Mouse (Mus musculus): ENCODE measurements at regions not wholly inside any gene's neighbourhood (a gene's known extent, or its start where the extent isn't known, plus 50 kb on each side); places are given as distances from the start of the nearest gene placed in this dataset.

DNA sequence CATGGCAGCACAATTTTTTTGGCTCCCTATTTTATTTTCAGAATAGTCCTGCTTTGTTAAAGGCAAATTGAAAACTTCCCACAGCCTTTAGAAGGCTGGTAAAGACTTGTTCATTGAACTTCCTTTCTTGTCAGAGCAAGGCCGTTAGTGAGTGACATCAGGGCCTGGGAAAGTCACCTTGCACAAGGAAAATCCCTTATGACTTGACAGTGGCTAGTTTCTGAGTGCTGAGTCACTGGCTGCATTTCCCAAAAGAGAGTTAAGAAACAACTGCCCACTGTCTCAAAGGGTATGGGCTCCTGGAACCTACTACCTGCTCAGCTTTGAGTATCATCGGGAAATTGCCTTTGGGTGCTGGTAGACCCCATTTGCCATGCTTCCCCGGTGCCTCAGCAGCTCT is 89.2 kb upstream of the Marcks start:
- no peak for DNase-seq (ENCODE audit: low spot score in 2 of 2)

DNA sequence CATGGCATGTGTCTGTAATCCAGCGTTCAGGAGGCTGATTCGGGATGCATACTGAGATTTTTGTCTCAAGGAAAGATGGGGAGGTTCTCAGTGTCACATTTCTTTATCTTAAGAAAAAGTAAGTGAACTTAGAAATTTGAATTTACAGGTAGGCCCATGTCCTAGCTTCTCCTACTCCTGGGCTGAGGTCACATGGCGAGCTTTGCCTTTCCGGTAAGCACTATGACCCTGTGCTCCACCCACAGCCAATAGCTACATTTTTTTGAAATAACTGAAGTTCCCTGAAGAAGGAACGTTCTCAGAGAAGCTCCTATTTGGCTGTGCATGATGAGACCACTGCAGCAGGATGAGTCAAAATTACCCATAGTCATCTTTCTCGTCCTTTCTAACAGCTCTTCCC is 83.0 kb upstream of the Marcks start:
- DNase-seq (ENCODE audit: low spot score in 2 of 2): no peak

DNA sequence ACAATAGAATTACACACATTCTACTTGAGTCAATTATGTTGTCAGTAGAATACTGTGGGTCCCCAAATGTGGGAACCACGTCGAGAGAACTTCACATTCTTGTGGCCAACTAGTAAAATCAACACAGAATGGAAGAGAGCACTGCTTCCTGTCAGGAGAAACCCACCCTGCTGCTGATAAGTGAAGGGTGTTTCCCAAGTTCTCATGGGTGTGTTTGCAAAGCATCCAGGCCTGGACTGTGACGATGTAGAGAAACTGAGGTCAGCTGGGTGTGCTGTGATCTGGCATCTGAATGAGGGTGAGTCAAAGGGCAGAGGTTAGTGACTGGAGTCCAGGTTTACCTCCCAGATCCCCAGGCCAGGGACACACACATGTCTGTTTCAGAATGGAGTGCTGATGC is 81.7 kb upstream of the Marcks start:
- no peak for DNase-seq (ENCODE audit: low spot score in 2 of 2)

DNA sequence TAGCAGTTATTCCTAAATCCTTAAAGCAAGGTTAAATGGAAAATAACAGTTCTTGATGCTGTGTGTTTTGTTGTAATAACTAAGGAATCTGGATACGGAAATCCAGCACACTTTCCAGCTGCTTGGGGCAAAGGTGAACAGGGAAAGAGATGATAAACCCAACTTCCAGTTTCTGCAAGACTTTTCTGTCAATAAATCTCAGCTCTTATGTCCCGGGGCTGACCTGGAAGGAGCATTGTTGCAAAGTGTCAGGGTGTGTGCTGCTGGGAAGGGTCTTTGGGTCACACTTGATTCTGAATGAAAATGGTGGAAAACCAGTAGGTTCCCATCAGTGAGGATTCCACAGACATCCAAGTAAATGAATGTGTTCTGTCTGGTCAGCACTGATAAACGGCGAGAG is 81.2 kb upstream of the Marcks start:
- DNase-seq (ENCODE audit: low spot score in 2 of 2): no peak

DNA sequence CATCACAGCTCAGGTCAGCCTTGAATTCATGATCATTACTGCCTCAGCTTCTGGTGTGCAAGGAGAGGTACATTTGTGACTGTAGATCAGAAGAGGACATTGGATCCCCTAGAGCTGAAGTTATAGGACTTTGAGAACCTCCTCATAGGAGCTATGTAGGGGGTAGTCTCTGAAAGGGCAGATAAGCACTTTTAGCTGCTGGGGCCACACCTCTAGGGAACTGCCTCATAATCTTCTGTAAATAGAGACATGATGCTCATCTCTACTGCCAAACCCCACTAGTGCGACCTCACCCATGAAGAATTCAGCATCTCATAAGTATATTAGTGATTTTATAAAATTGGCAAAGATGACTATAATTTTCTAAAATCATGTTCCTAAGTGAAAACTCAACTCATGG is 80.7 kb upstream of the Marcks start:
- DNase-seq (ENCODE audit: low spot score in 2 of 2): no peak

DNA sequence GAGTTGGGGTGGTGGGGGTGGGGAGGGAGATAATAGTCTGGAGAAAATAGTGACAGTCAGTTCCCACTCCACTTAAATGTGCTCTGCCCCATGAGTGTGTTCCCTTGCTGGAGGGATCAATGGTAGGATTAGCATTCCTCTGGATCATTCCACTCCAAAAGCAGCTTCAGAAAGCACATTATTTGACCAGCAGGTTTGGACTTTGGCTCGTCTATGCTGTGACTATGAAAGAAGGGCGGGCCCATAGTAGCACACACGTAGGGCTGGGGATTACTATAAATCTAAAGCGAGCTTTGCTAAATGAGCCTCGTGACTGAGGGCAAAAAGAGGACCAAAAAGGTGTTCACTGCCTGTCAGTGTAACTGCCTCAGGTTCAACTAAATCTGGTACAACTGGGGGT is 75.9 kb upstream of the Marcks start:
- DNase-seq (ENCODE audit: low spot score in 2 of 2): no peak

DNA sequence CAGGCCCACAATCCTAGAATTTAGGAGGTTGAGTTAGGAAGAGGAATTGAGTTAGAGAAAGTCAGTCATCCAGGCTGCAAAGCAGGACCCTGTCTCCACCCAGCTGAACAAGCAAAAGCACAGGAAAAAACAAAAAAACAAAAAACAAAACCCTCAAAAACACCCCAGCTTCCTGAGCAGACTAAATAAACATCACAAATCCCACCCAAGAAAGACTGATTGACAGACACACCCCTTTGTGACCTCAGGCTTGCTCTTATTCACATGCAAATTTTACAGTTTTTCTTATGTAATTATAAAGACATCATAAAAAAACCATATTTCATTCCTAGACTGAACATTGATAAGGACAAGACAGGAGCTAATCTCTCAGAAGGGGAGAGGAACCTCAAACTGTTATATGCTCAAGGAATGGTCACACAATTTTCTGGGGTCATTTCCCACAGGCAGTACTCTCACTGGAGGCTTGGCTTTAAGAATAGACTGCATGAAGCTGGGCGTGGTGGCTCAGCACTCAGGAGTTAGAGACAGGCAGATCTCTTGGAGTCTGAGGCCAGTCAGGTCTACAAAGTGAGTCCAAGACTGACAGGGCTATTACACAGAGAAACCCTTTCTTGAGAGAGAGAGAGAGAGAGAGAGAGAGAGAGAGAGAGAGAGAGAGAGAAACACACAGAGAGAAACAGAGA is 73.8 kb upstream of the Marcks start:
- no peak for DNase-seq (ENCODE audit: low spot score in 2 of 2)

DNA sequence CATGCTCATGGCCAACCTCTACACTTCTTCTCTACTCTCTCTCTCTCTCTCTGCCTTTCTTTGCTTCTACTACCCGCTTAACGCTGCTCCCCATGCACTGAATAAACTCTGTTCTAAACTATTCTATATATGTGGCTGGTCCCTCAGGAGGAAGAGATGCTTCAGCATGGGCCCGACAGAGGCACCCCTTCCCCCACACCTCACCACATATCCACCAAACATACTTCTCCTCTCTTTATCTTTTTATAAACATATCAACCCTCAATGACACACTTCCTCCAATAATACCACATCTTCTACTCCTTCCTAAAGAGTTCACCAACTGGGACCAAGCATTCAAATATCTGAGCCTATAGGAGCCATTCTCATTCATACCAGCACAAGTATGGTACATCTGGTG is 72.6 kb upstream of the Marcks start:
- DNase-seq (ENCODE audit: low spot score in 2 of 2): no peak

DNA sequence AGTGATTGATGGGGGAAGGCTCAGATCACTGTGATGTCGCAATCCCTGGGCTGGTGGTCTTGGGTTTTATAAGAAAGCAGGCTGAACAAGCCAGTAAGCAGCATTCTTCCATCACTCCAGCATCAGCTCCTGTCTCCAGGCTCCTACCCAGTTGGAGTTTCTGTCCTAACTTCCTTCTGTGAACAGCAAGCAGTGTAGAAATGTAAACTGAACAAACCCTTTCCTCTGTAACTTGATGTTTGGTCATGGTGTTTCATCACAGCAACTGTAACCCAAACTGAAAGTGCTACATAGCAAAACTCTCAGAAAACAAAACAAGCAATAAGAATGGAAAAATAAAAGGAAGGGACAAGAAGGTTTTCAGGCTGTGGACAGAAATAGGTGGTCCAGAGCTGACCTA is 71.5 kb upstream of the Marcks start:
- no peak for DNase-seq (ENCODE audit: low spot score in 2 of 2)

DNA sequence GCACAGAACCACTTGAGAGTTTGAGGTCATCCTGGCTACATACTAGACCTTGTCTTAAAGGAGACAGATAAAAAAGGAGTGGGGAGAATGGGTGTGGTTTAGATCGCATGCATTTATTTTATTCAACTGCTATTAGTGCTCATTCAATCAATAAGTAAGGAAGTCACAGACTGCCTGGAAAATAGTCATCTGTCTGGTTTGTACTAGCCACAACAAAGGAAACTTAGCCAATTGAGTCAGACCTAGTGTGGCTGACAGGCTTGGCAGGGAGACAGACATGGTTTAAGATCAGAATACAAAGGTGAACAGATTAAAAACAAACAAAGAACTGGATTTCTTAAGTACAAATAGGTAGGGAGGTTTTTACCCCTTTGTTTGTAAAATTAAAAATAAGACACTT is 68.3 kb upstream of the Marcks start:
- DNase-seq (ENCODE audit: low spot score in 2 of 2): no peak

DNA sequence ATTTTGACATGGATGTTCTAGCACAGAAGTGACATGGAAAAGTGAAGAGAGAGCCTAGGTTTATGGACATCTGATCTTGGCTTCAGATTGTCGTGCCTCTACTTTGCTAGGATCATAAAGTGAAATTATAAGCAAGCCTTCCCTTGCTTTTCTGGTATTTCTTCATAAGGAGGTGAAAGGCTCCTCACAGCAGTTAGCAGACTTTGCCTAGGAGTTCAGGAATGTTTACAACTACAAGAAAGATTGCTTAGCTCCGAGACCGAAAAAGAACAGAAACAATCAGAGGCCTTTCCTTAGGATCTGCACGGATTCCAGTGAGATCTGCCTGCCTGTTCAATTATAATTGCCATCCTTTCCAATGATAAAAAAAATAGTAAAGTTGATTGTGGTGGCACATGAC is 67.8 kb upstream of the Marcks start:
- no peak for DNase-seq (ENCODE audit: low spot score in 2 of 2)

DNA sequence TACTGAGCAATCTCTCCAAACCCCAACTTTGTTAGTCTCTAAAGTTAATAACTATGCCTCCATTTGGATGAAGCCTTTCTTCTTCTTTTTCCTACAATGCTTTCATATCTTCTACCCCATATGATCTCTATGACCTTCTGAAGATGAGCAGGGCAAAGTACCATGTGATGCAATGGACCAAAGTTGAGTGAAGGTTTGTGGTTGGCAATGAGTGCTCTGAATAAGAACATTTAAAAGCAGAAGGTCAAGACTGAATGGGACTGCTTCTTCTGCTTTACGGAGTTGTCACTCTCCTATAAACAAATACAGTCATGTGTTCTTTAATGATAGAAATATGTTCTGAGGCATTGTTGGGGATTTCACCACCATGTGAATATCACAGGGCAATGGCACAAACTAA is 65.0 kb upstream of the Marcks start:
- DNase-seq (ENCODE audit: low spot score in 2 of 2): no peak

DNA sequence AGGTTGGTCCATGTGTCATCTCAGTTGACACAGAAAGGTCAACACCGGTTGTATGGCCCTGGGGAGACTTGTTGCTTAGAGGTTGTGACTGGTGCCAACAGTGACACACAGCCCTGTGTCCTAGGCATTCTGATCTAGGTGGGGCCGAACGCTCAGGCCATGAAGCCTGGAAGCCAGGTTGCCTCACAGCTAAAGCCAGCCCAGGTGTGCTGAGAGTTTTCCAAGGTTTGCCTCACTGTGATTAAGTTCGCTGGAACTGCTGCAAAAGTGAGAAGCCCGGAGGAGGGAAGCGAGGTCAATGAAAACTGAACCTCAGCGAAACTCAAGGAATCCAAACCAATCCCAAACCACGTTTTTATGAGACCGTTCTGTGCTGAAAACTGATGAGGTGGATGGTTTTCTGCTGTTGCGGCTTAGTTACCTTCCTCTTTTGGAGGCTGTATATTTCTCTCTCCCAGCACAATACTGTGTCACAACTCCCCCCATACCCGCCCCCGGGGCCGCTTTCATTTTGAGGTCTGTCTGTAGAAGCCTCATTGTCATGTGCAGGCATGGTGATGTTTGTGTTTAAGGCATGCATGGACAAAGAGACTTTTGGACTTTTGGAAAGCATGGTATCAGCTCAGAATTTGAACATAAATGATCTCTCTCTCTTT is 56.2 kb upstream of the Marcks start:
- no peak for DNase-seq (ENCODE audit: low spot score in 2 of 2)

DNA sequence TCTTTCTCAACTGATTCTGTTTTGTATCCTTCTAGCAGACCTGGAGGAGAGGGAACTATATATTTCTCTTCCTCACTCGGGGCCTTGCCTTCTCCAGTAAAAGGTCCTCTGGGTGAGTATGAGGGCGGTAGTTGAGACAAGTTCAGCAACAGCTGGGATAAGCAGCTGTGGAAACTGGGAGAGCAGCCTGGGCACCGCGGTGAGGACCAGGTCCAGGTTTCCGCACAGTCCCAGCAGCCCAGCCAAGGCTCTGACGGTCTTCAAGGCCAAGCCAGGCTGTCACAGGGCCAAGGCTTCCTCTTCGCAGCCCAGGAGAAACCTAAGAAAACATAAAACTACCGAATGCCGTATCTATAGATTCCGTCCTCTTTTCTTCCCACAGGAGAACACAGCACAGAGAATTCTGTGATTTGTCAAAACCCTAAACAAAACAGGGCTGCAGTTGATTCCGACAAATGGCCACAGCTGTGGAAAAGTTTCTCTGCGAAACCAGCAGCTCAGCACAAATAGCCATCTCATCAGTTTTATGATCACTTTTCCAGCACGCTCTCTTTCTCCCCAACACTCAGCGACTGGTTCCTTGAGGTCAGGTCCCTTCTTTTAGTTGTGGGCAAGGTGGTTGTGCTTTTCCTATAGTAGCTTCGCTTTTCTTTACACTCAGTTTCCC is 55.5 kb upstream of the Marcks start:
- DNase-seq (ENCODE audit: low spot score in 2 of 2): no peak

DNA sequence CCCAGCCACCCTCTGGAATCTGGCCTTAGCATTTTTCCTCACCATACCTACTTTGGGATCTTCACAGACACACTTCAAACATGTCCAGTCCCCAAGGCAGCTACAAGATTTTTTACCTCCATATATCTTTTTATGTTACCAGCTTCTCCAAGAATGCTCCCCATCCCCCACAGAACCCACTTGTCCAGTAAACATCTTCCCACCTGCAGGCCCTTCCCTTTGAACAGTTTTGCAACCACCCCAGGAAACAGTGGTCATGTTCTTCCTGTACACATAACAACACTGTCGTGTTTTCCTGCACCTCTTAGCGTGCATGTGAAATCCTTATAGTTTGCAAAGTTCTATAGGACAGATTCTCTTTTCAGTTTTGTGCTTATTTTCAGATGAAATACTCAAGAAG is 53.9 kb upstream of the Marcks start:
- no peak for DNase-seq (ENCODE audit: low spot score in 2 of 2)

DNA sequence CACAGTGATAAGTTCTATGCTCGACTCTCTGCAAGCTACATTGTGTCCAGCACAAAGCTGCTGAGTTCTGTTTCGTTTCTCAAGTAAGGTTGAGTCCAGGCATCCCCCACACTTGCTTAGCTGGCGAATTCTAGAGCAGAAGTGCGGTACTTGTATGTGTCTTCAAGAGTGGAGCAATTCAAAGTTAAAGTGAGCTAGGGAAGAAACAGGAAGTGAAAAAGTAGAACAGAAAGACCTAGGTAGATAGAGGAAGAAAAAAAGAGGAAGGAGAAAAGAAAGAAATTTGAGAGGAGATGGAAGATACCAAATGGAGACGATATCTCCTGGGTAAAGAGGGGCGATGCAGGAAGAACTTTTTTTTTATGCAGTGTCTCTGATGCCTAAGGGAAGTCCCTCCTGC is 51.4 kb upstream of the Marcks start:
- DNase-seq (ENCODE audit: low spot score in 2 of 2): peak in 1 of 2 experiments; percentile 22
